Mouse (Mus musculus) heart, postnatal 4 days (tissue): ENCODE data around the gene Hnrnpm. TPM values are rescaled to one million over a fixed set of nuclear protein-coding genes. Genes with fewer than 3 reads are reported as not detected.
A peak's percentile ranks its signal among the peaks of the same experiment; 100 is the strongest.
"Not testable (repeated sequence)": the region's sequence is repeated elsewhere in the genome, so short reads cannot be mapped to it uniquely, and the experiment has no call there.

Experiments used
- DNase-seq: peaks from one replicate; pipeline ENCODE4 v3.0.0; 2021
- total RNA-seq, 2 experiments: library from RNA; stranded (reverse); gene quantifications; 2 replicates each; pipeline ENCODE4 v1.2.3; 2021

Hnrnpm gene
- total RNA-seq, 2 experiments from 2014 or later = 154 to 180 TPM

GRCm38 (mm10) chr17:33669681-33670080 is 17.0 kb downstream of the Hnrnpm start:
- no peak for DNase-seq

- DNase-seq = no peak
Observed at GRCm38 (mm10) chr17:33666813-33667212, 19.8 kb downstream of the Hnrnpm start.

- DNase-seq = no peak
Observed at GRCm38 (mm10) chr17:33649781-33650475, 36.7 kb downstream of the Hnrnpm start.

DNA sequence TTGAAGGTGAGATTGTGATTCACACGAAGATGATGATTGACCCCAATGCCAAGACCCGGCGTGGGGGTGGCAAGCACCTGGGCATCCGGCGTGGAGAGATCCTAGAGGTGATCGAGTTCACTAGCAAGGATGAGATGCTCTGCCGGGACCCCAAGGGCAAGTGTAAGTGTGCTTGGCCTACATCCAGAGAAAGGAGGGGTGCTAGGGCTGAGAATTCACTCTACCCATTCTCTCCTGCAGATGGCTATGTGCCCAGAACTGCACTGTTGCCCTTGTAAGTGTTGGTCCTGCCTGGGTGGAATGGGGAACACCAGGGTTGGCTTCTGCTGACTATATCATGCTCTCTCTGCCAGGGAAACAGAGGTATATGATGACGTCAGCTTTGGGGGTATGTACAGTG is 41.6 kb downstream of the Hnrnpm start:
- DNase-seq = peak; percentile 26

- DNase-seq = no peak
Observed at GRCm38 (mm10) chr17:33644068-33644467, 42.6 kb downstream of the Hnrnpm start.

GRCm38 (mm10) chr17:33639743-33640142 is 46.9 kb downstream of the Hnrnpm start:
- no peak for DNase-seq

GRCm38 (mm10) chr17:33637516-33638276 is 49.0 kb downstream of the Hnrnpm start, which contains the start of gene Pram1:
TSS of gene Pram1 (plus strand) at chr17:33638056.
- no peak for DNase-seq

DNA sequence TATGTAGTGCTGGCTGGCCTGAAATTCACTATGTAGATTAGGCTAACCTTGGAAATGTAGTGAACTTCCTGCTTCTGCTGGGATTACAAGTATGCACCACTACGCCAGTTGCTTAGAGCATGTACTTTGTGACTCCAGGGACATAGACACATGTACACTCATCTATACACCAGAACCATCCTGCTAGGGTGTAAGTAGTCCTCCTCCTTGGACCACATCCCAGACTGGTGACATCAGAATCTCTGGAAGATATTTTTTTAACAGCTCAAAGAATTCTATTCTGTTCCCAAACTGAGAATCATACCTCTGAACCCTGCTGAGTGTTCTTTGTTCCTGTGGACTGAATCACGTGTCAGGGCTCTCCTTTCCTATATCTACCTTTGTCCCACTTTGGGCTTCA is 49.6 kb downstream of the Hnrnpm start:
- DNase-seq = peak; percentile 35

GRCm38 (mm10) chr17:33631796-33632195 is 54.9 kb downstream of the Hnrnpm start:
- DNase-seq = peak; percentile 8

GRCm38 (mm10) chr17:33631236-33631635 is 55.4 kb downstream of the Hnrnpm start:
- peak; percentile 6 for DNase-seq

- peak; percentile 12 for DNase-seq
Observed at GRCm38 (mm10) chr17:33630171-33630895, 56.3 kb downstream of the Hnrnpm start.

DNA sequence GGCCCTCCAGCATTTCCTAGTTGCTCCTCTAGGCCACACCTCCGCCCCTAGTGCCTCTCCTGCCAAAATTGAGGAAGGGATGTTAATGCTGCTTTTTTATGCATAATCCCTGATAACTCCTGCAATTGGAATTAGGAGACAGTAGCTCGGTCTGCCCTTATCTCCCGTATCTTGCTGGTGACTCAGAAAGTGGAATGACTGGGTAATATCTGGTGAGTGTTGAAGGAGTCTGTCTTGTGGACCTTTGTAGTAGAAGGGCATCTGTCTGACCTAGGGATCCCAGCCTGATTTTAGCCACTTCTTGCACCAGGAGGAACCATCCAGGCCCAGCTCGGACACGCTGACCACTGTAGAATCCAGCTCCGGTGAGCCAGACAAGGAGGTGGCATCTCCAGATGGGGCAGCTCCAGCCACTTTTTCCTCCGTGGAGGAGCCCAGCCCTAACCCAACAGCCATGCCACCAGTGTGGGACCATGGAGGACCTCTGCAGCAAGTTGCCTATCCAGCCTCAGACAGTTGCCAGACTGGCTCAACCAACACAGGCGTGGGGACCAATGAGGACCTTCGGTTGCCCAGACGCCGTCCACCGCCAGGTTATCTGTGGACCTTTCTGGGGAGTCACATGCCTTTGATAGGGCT is 57.1 kb downstream of the Hnrnpm start:
- DNase-seq = no peak

- DNase-seq = peak; percentile 95
Observed at GRCm38 (mm10) chr17:33628621-33629486, 57.8 kb downstream of the Hnrnpm start, which contains the start of gene Zfp414. TSS of gene Zfp414 (plus strand) at chr17:33629090.

GRCm38 (mm10) chr17:33627281-33627680 is 59.4 kb downstream of the Hnrnpm start:
- no peak for DNase-seq

DNA sequence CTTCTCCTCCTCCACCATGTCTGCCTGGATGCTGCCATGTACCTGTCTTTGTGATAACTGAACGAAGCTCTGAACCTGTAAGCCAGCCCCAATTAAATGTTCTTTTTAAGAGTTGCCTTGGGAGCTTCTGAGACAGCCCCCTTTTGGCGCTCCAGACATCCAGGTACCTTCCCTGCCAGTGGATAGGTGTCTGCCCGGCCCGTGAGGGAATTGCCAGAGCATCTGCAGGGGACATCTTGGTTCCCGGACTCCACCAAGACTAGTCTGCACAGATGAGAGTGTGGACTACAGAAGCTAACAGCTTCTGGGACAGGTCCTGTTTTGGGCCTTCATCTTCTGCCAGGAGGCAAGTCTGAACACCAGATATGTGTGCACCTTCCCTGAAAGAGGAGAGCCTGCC is 72.9 kb downstream of the Hnrnpm start:
- not testable (repeated sequence) for DNase-seq

- no peak for DNase-seq
Observed at GRCm38 (mm10) chr17:33610548-33610947, 76.1 kb downstream of the Hnrnpm start.

DNA sequence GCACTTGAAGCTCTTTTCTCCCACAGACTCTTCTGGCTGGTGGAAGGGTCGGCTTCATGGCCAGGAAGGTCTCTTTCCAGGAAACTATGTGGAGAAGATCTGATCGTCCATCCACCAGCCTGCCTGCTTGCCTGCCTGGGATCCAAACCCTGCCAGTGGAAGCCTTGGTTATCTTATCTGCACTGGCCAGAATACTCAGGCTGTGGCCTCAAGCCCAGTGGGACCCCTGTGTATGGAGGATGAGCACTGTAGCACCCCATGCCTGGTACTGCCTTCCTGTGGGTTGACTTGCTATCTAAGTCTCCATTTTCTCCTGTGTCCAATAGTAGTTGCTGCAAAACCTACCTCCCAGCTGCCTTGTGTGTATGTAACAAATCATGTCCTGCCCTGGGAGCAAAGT is 79.4 kb downstream of the Hnrnpm start:
- DNase-seq = no peak

DNA sequence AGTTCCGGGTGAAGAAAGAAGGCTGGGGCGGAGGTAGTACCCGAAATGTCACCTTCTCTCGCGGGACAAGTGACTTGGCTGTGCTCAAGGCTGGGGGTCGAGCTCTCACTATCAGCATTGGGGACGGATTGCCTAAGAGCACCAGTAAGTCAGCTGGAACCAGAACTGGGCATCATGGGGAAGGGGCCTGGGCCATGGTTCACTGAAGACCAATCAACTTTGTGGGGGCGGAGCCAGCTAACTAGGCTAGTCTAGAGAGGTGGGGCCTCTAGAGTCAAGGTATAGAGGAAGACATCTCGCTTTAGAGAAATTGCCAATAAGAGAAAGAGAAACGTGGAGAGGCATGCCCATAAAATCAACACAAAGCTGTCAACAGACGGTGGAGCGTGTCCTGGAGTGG is 84.7 kb downstream of the Hnrnpm start:
- no peak for DNase-seq

DNA sequence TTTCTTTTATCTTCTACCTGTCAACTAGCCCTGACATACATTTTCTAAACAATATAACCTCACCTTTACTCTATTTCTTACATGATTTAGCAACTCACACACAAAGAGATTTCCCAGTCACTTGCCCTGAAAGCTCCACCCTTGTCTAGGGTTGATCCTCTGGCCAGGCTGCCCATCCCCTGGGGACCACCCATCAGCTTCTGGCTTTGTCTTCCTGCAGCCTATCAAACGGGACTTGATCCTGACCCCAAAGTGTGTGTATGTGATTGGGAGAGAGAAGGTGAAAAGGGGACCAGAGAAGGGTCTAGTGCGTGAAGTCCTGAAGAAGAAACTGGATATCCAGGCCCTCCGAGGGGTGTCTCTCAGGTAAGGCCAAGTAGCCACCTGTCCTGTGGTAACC is 85.8 kb downstream of the Hnrnpm start:
- DNase-seq = no peak

- peak; percentile 2 for DNase-seq
Observed at GRCm38 (mm10) chr17:33599836-33600475, 86.7 kb downstream of the Hnrnpm start.

- no peak for DNase-seq
Observed at GRCm38 (mm10) chr17:33598506-33598905, 88.2 kb downstream of the Hnrnpm start.
